Mouse (Mus musculus) thymus, adult 18-20 months (tissue): Measurements from ENCODE around the gene Slc25a51.
A peak's percentile ranks its signal among the peaks of the same experiment; 100 is the strongest.

Source experiments
- DNase-seq, 2 experiments: peaks; one replicate each; pipeline ENCODE4 v3.0.0; 2022; ENCODE audit warnings: mixed read lengths in 2 of 2

Gene Slc25a51

GRCm38 (mm10) chr4:45408427-45409132, at the start of gene Slc25a51:
Gene Slc25a51 (minus strand): TSS chr4:45408766.
- DNase-seq = peak; percentile 75 to 85

- DNase-seq = no peak
Observed at GRCm38 (mm10) chr4:45457543-45457942, 49.0 kb upstream of the Slc25a51 start.

GRCm38 (mm10) chr4:45455001-45455400, 46.4 kb upstream of the Slc25a51 start:
- no peak for DNase-seq

GRCm38 (mm10) chr4:45453271-45453851, 44.8 kb upstream of the Slc25a51 start:
- no peak for DNase-seq

GRCm38 (mm10) chr4:45452569-45453111, 44.1 kb upstream of the Slc25a51 start:
- no peak for DNase-seq

GRCm38 (mm10) chr4:45449012-45449411, 40.4 kb upstream of the Slc25a51 start:
- DNase-seq = no peak

GRCm38 (mm10) chr4:45448481-45448880, 39.9 kb upstream of the Slc25a51 start:
- no peak for DNase-seq

DNA sequence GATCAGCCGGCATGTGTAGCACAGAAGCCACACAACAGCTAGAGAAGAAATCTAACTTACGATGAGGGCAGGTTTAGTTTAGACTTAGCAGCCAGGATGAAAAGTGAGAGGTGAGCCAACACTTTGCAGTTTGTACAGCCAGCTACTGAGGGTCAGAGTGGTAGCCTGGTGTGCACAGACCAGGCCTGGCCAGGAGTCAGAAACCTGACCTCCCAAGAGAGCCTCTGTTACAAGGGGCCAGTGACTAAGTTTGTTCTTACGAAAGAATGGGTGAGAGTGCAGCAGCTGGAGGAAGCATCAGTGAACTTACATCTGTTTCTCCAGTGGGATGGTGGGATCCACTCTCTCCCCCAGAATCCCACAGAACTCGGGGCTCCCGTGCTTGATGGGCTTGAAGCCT, 38.6 kb upstream of the Slc25a51 start:
- no peak for DNase-seq

DNA sequence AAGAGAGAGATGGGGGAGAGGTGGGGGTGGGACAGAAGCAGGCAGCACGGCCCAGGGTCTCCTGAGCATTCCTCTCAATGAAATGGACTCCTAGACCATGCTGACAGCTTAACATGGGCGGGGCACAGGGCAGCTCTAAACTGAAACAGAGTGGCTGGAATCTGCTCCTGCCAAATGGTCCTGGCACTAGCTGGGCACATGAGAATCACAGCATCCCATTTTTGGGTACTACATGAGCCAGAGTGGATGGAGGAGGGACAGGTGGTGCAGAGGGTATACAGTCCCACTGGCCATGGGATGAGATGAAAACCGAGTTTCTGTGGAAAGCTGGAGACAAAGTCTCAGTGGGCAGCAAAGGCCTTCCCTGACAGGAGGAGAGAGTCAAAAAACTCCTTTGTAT, 36.7 kb upstream of the Slc25a51 start:
- DNase-seq = no peak

DNA sequence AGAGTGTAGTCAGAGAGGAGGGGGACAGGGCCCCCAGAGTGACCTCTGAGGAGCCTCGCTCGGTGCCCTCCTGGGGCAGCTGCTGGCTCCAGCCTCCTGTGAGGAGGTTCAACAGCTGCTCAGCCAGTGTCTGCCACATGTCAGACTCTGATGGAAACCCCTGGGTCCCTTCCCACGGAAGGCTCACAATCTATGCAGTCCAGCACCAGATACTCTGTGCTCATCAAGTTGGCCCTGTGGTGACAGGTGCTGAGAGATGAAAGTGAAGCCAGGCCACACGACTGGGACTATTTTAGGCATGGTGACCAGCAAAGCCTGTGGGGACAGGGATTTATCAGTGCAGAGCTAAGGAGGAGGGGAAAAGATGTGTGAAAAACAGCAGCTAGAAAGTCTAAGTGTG, 36.2 kb upstream of the Slc25a51 start:
- no peak for DNase-seq

DNA sequence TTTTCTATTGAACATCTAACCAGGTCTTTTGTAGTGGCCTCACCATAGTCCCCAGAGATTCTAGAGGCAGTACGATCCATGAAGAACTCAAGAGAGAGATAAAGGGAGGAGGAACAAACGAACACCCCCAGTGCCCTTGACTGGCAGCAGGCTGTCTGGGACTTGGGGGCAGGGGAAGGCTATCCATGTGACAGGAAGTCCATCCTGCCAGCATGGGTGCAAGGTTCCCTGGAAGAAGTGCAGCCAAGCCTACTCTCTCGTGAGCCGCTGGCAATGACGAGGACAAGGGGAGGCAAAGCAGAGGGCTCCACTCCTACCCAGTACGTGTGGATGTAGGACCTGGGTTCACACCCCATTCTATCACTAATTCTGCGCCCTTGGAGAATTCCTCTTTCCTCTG, 35.1 kb upstream of the Slc25a51 start:
- no peak for DNase-seq

- DNase-seq = no peak
Observed at GRCm38 (mm10) chr4:45442237-45442636, 33.7 kb upstream of the Slc25a51 start.

DNA sequence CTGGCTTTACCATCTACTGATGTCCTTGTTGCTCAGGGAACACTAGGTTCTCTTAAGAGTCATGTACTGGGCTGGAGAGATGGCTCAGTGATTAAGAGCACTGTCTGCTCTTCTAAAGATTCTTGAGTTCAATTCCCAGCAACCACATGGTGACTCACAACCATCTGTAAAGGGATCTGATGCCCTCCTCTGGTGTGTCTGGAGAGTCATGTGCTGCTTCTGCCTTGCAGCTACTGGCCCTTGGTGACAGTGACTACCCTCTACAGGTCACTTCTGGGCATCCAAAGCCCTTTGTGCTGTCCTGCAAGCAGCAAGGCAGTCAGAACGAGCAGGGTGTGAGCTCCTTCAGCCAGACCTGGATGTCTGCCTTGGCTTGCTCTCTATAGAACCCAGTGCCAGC, 33.2 kb upstream of the Slc25a51 start:
- DNase-seq = no peak

- DNase-seq = no peak
Observed at GRCm38 (mm10) chr4:45439281-45439680, 30.7 kb upstream of the Slc25a51 start.

DNA sequence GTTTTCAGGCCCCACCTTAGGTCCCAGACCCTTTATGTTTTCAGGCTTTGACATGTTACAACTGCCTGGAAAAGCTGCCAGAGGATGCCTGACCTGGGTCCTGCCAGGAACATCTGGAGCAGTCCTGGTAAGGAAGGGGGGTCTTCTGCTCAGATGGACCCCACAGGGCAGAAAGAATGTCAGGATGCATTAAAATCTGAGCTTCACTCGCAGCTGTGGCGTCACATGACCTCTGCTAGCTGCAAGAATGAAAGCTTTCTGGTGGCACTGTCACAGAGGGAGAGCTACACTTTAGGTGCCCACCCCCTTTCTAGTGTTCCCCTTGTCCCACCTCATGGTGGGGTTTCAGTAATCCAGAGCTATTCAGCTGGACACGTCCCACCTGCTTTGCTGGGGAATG, 28.4 kb upstream of the Slc25a51 start:
- DNase-seq = no peak

GRCm38 (mm10) chr4:45436383-45436913, 27.9 kb upstream of the Slc25a51 start:
- no peak for DNase-seq

DNA sequence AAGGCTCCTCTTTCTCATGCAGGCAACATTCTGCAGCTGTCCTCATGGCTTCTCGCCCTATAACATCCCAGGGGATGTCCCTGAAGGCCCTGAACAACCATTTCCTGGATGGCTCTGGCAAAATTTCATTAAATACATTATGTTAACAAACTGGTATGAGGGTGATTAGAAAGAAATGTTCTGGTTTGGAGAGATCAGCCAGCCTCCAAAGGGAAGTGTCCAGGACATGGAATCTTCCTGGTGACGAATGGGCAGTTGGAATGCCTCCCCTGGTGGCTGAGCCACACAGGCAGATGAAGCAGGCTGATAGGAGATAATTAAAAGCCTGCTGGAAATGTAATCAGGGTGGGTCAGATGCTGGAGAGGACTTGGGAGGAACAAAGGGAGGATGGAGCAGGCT, 27.3 kb upstream of the Slc25a51 start:
- no peak for DNase-seq

- DNase-seq = no peak
Observed at GRCm38 (mm10) chr4:45434681-45435080, 26.1 kb upstream of the Slc25a51 start.

DNA sequence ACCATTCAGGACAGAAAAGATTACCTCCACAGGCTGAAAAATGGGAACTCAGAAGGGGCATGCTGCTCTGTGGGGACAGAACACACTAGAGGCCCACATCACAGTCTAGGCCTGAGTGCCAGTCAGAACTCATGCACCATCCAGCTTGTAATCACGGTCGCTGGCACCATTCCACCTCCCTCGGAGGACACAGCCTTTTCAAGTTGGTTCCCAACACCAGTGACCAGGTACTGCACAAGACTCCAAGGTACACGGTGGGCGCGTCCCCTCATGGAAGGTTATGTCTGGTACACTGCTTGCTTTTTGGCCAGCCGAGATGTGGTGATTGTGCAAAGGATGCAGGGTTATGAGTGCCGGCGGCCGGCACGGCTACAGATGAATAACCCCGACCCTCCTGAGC, 25.5 kb upstream of the Slc25a51 start:
- DNase-seq = no peak

GRCm38 (mm10) chr4:45431806-45432205, 23.2 kb upstream of the Slc25a51 start:
- DNase-seq = no peak

- DNase-seq = no peak
Observed at GRCm38 (mm10) chr4:45431316-45431715, 22.8 kb upstream of the Slc25a51 start.

- DNase-seq = no peak
Observed at GRCm38 (mm10) chr4:45429451-45429850, 20.9 kb upstream of the Slc25a51 start.

- no peak for DNase-seq
Observed at GRCm38 (mm10) chr4:45426724-45427457, 18.3 kb upstream of the Slc25a51 start.

GRCm38 (mm10) chr4:45423406-45423805, 14.8 kb upstream of the Slc25a51 start:
- DNase-seq = no peak
